Mouse (Mus musculus): ENCODE data around the gene Pum1.

GRCm38 (mm10) chr4:130735957-130736356 is 72.8 kb downstream of the Pum1 start:
- TF ChIP-seq CTCF (IDR thresholded peaks at IDR 0.05; ENCODE audit: low read depth), result no peak
- TF ChIP-seq EP300 (IDR thresholded peaks at IDR 0.05; ENCODE audit: low read depth), result no peak

Data from heart, postnatal 0 days (tissue).